Mouse (Mus musculus): Measurements from ENCODE around the gene Scgb2b27. TPM values are rescaled to one million over a fixed set of nuclear protein-coding genes. Genes with fewer than 3 reads are reported as not detected.

Scgb2b27 gene
- polyA plus RNA-seq (2015; fragmentation: Nextera tagmentation; extraction: Ambion mirVana), result not detected in 2 replicates

GRCm38 (mm10) chr7:34013842-34014241, at the start of gene Scgb2b27:
TSS of gene Scgb2b27 (minus strand) at chr7:34013942.

DNA sequence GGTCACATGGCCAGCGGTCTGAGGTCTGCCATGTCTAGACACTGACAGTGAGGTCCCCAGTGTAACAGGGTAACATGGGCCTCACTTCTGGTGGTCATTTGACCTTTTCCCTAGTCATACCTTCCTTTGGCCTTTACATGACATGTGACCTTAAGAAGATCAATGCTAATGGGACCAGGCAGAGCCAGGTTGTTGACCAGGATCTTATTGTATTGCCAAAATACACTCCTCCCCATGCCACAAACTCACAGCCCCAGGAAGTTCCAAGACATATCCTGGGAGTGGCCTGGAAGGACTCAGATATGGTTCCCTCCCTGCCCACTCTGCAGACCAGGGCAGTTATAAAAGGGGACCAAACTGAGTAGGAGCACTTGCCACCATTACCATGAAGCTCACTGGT, 7.4 kb upstream of the Scgb2b27 start, which contains the start of gene Scgb1b27:
Gene Scgb1b27 (plus strand): TSS at position 301 of the 400 bp plus-strand sequence.

Other genes starting within 250 kb of the Scgb2b27 start
- gene Scgb2b26, start 68.9 kb downstream of the Scgb2b27 start, polyA plus RNA-seq (2015; fragmentation: Nextera tagmentation; extraction: Ambion mirVana), result not detected in 2 replicates
- gene Scgb1b27, start 7.5 kb upstream of the Scgb2b27 start, polyA plus RNA-seq (2015; fragmentation: Nextera tagmentation; extraction: Ambion mirVana), result not detected in 2 replicates
- not detected in 2 replicates for gene Scgb1b30, start 81.5 kb upstream of the Scgb2b27 start, polyA plus RNA-seq (2015; fragmentation: Nextera tagmentation; extraction: Ambion mirVana)
- 7.6 and 7.7 TPM in 2 replicates for gene Wtip, start 119.3 kb upstream of the Scgb2b27 start, polyA plus RNA-seq (2015; fragmentation: Nextera tagmentation; extraction: Ambion mirVana)
- 91.6 and 110 TPM in 2 replicates for gene Uba2, start 155.7 kb upstream of the Scgb2b27 start, polyA plus RNA-seq (2015; fragmentation: Nextera tagmentation; extraction: Ambion mirVana)
- 51.6 and 55.0 TPM in 2 replicates for gene Pdcd2l, start 182.7 kb upstream of the Scgb2b27 start, polyA plus RNA-seq (2015; fragmentation: Nextera tagmentation; extraction: Ambion mirVana)
- 167 and 200 TPM in 2 replicates for gene Gpi1, start 216.4 kb upstream of the Scgb2b27 start, polyA plus RNA-seq (2015; fragmentation: Nextera tagmentation; extraction: Ambion mirVana)
- gene Gm6096, start 237.1 kb upstream of the Scgb2b27 start, polyA plus RNA-seq (2015; fragmentation: Nextera tagmentation; extraction: Ambion mirVana), result not detected in 2 replicates

Measured in adrenal gland, postnatal 0 days (tissue).